Mouse (Mus musculus) lung, postnatal 14 days (tissue): Measurements from ENCODE around the gene Gm9789.
"Not testable (repeated sequence)": the region's sequence is repeated elsewhere in the genome, so short reads cannot be mapped to it uniquely, and the experiment has no call there.

Experiments used
- DNase-seq: peaks from one replicate; pipeline ENCODE4 v3.0.0; 2021

Gene Gm9789

DNA sequence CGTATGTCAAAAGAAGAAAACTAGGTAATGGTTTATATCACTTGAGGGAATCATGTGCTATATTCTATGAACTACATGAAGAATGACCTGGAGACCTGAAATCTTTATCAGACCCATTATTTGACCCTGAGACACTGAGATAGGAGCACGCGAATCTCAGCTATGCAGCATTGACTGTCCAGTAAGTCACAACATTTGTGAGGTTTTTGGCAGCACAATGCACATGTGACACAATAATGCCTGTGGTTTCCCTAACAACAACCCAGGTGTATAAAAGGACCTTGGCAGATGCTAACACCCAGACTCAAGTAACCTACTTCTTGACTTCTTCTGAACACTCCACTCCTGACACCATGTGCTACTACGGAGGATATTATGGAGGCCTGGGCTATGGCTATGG lies at the start of gene Gm9789:
Gm9789 (plus strand) TSS at position 301 of the 400 bp plus-strand sequence.
- DNase-seq = no peak

DNA sequence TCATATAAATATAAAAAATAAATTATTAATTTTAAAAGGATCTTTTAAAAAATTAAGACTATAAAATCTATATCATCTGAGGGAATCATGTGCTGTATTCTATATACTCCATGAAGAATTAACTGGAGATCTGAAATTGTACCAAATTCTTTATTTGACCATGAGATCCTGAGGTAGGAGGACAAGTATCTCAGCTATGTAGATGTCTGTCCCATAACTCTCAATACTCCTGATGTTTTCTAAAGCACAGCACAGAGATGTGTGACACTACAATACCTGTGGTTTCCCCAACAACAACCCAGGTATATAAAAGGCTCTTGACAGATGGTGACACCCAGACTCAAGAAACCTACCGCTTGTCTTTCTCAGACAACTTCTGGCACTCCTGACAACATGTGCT lies 17.2 kb upstream of the Gm9789 start, which contains the start of gene Gm6358:
Gm6358 (plus strand) TSS at position 301 of the 400 bp plus-strand sequence.
- no peak for DNase-seq

DNA sequence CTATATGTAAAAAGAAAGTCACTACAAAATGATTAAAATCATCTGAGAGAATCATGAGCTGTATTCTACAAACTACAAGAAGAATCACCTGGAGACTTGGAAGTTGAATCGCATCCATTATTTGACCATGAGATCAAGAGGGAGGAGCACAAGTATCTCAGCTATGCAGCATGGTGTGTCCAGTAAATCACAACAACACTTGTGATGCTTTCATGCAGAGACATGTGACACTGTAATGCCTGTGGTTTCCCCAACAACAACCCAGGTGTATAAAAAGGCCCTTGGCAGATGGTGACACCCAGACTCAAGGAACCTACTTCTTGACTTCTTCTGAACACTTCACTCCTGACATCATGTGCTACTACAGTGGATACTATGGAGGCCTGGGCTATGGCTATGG lies 7.0 kb upstream of the Gm9789 start, which contains the start of gene Gm10061:
Gm10061 (plus strand) TSS at position 301 of the 400 bp plus-strand sequence.
- DNase-seq = no peak

DNA sequence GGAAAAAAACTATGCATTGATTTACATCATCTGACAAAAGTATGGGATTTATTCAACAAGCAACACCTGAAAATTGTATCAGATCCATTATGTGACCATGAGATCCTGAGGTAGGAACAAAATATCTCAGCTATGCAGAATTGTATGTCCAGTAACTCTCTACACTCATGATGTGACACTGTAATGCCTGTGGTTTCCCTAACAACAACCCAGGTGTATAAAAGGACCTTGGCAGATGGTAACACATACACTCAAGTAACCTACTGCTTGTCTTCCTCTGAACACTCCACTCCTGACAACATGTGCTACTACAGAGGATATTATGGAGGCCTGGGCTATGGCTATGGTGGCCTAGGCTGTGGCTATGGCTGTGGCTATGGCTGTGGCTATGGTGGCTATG lies 11.4 kb downstream of the Gm9789 start, which contains the start of gene Gm7735:
Gm7735 (plus strand) TSS at position 301 of the 400 bp plus-strand sequence.
- not testable (repeated sequence) for DNase-seq

DNA sequence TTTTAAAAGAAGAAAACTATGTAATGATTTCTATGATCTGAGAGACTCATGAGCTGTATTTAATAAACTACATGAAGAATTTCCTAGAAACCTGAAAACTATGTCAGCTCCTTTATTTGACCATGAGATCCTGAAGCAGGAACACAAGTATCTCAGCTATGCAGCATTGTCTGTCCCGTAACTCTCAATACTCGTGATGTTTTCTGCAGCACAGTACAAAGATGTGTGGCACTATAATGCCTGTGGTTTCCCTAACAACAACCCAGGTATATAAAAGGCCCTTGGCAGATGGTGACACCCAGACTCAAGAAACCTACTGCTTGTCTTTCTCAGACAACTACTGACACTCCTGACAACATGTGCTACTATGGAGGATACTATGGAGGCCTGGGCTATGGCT lies 16.7 kb downstream of the Gm9789 start, which contains the start of gene 1110057P08Rik:
1110057P08Rik (plus strand) TSS at position 301 of the 400 bp plus-strand sequence.
- DNase-seq = no peak

DNA sequence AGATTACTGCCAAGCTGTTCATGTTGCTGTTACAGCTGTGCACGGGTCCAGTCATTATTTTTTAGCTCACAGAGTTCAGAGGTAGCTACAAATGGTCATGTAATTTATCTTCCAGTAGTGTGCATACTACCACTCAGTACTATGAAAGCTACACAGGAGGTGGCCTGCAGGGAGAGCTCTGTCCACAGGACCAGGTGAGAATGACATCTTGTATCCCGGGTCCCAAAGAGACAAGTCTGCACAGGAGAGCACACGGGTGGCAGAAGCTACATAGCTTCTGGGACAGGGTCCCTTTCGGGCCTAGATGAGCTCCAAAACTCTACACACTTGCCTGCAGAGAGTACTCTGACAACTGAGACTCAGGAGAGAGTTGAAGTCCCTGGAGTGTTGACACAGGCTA lies 30.9 kb downstream of the Gm9789 start:
- DNase-seq = no peak

DNA sequence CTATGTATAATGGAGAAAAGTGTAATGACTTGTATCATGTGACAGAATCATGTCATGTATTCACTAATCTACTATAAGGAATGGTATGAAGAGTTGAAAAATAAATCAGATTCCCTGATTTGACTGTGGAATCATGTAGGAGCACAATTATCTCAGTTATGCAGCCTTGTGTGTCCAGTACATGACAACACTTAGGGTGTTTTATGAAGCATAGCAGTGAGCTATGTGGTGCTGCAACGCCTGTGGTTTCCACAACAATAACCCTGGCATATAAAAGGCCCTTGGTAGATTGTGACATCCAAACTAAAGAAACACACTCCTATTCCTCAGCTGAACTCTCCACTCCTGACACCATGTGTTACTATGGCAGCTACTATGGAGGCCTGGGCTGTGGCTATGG lies 47.8 kb downstream of the Gm9789 start, which contains the start of gene Krtap20-2:
Krtap20-2 (plus strand) TSS at position 301 of the 400 bp plus-strand sequence.
- no peak for DNase-seq
